8 mouse cellular contexts compared by ENCODE assay signal in genomic region chr15:93824729-93825694, GRCm38 (mm10).
A peak's percentile ranks its signal among the peaks of the same experiment; 100 is the strongest.
DNase-seq lines count a peak whose midpoint lies in the region; ATAC-seq lines count a peak whose summit lies in the region.

No protein-coding gene starts in this region.

- H3K9ac ChIP-seq in hindbrain, embryonic 11.5 days (ENCODE audit: low read depth, low read length), result no peak overlapping the region
- no peak overlapping the region for H3K9ac ChIP-seq in forebrain, embryonic 13.5 days
- 0 out of 2 replicates have a peak overlapping the region, but pooled peaks have one; percentile 0 for H3K9ac ChIP-seq in neural tube, embryonic 11.5 days (ENCODE audit: low read length)

- DNase-seq in hindbrain, embryonic 10.5 days (ENCODE audit: low spot score), result no peak
- no peak for DNase-seq in hindbrain, embryonic 11.5 days (ENCODE audit: low spot score)
- DNase-seq in heart, postnatal 4 days, result peak; percentile 12
- DNase-seq in layer of hippocampus, postnatal 14 days (ENCODE audit: low spot score in 2 of 2), result peak; percentile 15 to 39
- peak; percentile 29 for DNase-seq in neural tube, embryonic 11.5 days (ENCODE audit: low spot score)
- no peak for DNase-seq in cerebellum, adult 9-10 months
- DNase-seq in thymus, postnatal 4 days, result no peak

- H3K4me2 ChIP-seq in hindbrain, embryonic 11.5 days (replicated peaks; ENCODE audit: low read depth, low read length), result no peak overlapping the region
- peak overlapping the region; percentile 1; the same call in 1 of the 2 replicates for H3K4me2 ChIP-seq in forebrain, embryonic 13.5 days
- peak overlapping the region; percentile 12; the same call in 1 of the 2 replicates for H3K4me2 ChIP-seq in neural tube, embryonic 11.5 days (ENCODE audit: low read depth)

- WGBS in hindbrain, embryonic 10.5 days, result 76% methylated on average over 28 of the region's 28 CpGs
- WGBS in hindbrain, embryonic 11.5 days, result 71% methylated on average over 28 of the region's 28 CpGs
- 70% methylated on average over 28 of the region's 28 CpGs for WGBS in forebrain, embryonic 13.5 days
- 64% methylated on average over 28 of the region's 28 CpGs for WGBS in neural tube, embryonic 11.5 days

- 0 out of 2 replicates have a peak overlapping the region, but pooled peaks have one; percentile 2 for H3K27ac ChIP-seq in hindbrain, embryonic 10.5 days
- no peak overlapping the region; the same call in 1 of the 2 replicates for H3K27ac ChIP-seq in hindbrain, embryonic 11.5 days (ENCODE audit: low read depth, low read length)
- no peak overlapping the region for H3K27ac ChIP-seq in forebrain, embryonic 13.5 days
- no peak overlapping the region; the same call in 1 of the 2 replicates for H3K27ac ChIP-seq in neural tube, embryonic 11.5 days (ENCODE audit: low read depth, low read length)

- H3K27me3 ChIP-seq in hindbrain, embryonic 10.5 days (ENCODE audit: insufficient read depth, poor library complexity, severe bottlenecking), result no peaks in the 10 kb centered on the region
- H3K27me3 ChIP-seq in hindbrain, embryonic 11.5 days (ENCODE audit: control insufficient read depth, insufficient read depth, low read length), result no peaks in the 10 kb centered on the region
- H3K27me3 ChIP-seq in forebrain, embryonic 13.5 days, result no peaks in the 10 kb centered on the region
- H3K27me3 ChIP-seq in neural tube, embryonic 11.5 days (ENCODE audit: control insufficient read depth, insufficient read depth, low read length), result no peaks in the 10 kb centered on the region

- no peaks in the 10 kb centered on the region for H3K9me3 ChIP-seq in hindbrain, embryonic 10.5 days
- H3K9me3 ChIP-seq in hindbrain, embryonic 11.5 days (ENCODE audit: control insufficient read depth, low read length), result no peaks in the 10 kb centered on the region
- H3K9me3 ChIP-seq in forebrain, embryonic 13.5 days (replicated peaks), result no peaks in the 10 kb centered on the region
- no peaks in the 10 kb centered on the region for H3K9me3 ChIP-seq in neural tube, embryonic 11.5 days (ENCODE audit: control insufficient read depth, low read length)

- ATAC-seq in hindbrain, embryonic 11.5 days (ENCODE audit: low FRiP score), result no peak
- ATAC-seq in forebrain, embryonic 13.5 days, result peak; percentile 53; the same call in 1 of the 2 replicates
- peak; percentile 74; the same call in 1 of the 2 replicates for ATAC-seq in neural tube, embryonic 11.5 days (ENCODE audit: insufficient read depth, low FRiP score, low TSS enrichment)

- H3K4me3 ChIP-seq in hindbrain, embryonic 10.5 days, result no peak overlapping the region
- H3K4me3 ChIP-seq in hindbrain, embryonic 11.5 days (ENCODE audit: low read depth, low read length), result no peak overlapping the region
- H3K4me3 ChIP-seq in forebrain, embryonic 13.5 days, result no peak overlapping the region
- no peak overlapping the region for H3K4me3 ChIP-seq in neural tube, embryonic 11.5 days (ENCODE audit: low read depth, low read length)

- H3K36me3 ChIP-seq in hindbrain, embryonic 10.5 days, result no peaks in the 10 kb centered on the region
- H3K36me3 ChIP-seq in hindbrain, embryonic 11.5 days (ENCODE audit: control insufficient read depth, insufficient read depth, low read length), result no peaks in the 10 kb centered on the region
- no peaks in the 10 kb centered on the region for H3K36me3 ChIP-seq in forebrain, embryonic 13.5 days (ENCODE audit: poor library complexity, severe bottlenecking)
- no peaks in the 10 kb centered on the region for H3K36me3 ChIP-seq in neural tube, embryonic 11.5 days (ENCODE audit: control insufficient read depth, insufficient read depth, low read length)

- peaks cover 11% of the 10 kb centered on the region for H3K4me1 ChIP-seq in hindbrain, embryonic 10.5 days (replicated peaks)
- H3K4me1 ChIP-seq in hindbrain, embryonic 11.5 days (replicated peaks; ENCODE audit: control insufficient read depth, insufficient read depth, low read length), result no peaks in the 10 kb centered on the region
- H3K4me1 ChIP-seq in forebrain, embryonic 13.5 days, result peaks cover 11% of the 10 kb centered on the region; the same call in 1 of the 2 replicates
- peaks cover 6% of the 10 kb centered on the region for H3K4me1 ChIP-seq in neural tube, embryonic 11.5 days (ENCODE audit: control insufficient read depth, insufficient read depth, low read length)

Comparison
In these comparisons a context has a peak if more than half of its experiments do, and no peak if none do; other contexts are left out.
1. DNase-seq: peak in heart, postnatal 4 days (single experiment), layer of hippocampus, postnatal 14 days (2 of 2) and neural tube, embryonic 11.5 days (single experiment); none in hindbrain, embryonic 10.5 days (single experiment), hindbrain, embryonic 11.5 days (single experiment), cerebellum, adult 9-10 months (single experiment) and thymus, postnatal 4 days (single experiment).